Mouse (Mus musculus): Measurements from ENCODE around the gene Elovl1. TPM values are rescaled to one million over a fixed set of nuclear protein-coding genes. Genes with fewer than 3 reads are reported as not detected.

Gene Elovl1
- polyA plus RNA-seq, 1 experiment = 148 TPM

GRCm38 (mm10) chr4:118457345-118457975 lies 29.6 kb downstream of the Elovl1 start, which contains the start of gene Mpl:
TSS of gene Mpl (minus strand) at chr4:118457513.
- Histone ChIP-seq H3K4me3 (replicated peaks) (peak within 1 kb of the TSS; percentile 95), H3K36me3 (replicated peaks; ENCODE audit: low read length) (peaks cover 57% of the 10 kb centered on the region), H3K4me1 (peaks cover 91% of the 10 kb centered on the region), H3K27me3 (replicated peaks) (no peaks in the 10 kb centered on the region), H3K9me3 (no peaks in the 10 kb centered on the region)
- TF ChIP-seq FLI1 (IDR thresholded peaks at IDR 0.05; ENCODE audit: low read length) (no peak), GATA1 (IDR thresholded peaks at IDR 0.05; ENCODE audit: borderline replicate concordance, low read length) (no peak)

- peaks cover 80% of the 10 kb centered on the region for H3K36me3 ChIP-seq (replicated peaks; ENCODE audit: low read length)
- H3K4me1 ChIP-seq = peaks cover 93% of the 10 kb centered on the region
- H3K27me3 ChIP-seq (replicated peaks) = no peaks in the 10 kb centered on the region
- peak overlapping the region; percentile 88 for H3K4me3 ChIP-seq (replicated peaks)
- no peaks in the 10 kb centered on the region for H3K9me3 ChIP-seq
- TF ChIP-seq GATA1 (IDR thresholded peaks at IDR 0.05; ENCODE audit: borderline replicate concordance, low read length) (no peak), FLI1 (IDR thresholded peaks at IDR 0.05; ENCODE audit: low read length) (no peak)
Observed at GRCm38 (mm10) chr4:118464956-118465355, 37.1 kb downstream of the Elovl1 start.

- Histone ChIP-seq H3K9me3 (no peaks in the 10 kb centered on the region), H3K27me3 (replicated peaks) (no peaks in the 10 kb centered on the region), H3K4me1 (peaks cover 100% of the 10 kb centered on the region), H3K4me3 (replicated peaks) (peak overlapping the region; percentile 88), H3K36me3 (replicated peaks; ENCODE audit: low read length) (peaks cover 86% of the 10 kb centered on the region)
- TF ChIP-seq GATA1 (IDR thresholded peaks at IDR 0.05; ENCODE audit: borderline replicate concordance, low read length) = no peak
- no peak for TF ChIP-seq FLI1 (IDR thresholded peaks at IDR 0.05; ENCODE audit: low read length)
Observed at GRCm38 (mm10) chr4:118465697-118466163, 37.8 kb downstream of the Elovl1 start.

GRCm38 (mm10) chr4:118471281-118471680 lies 43.4 kb downstream of the Elovl1 start:
- no peaks in the 10 kb centered on the region for H3K9me3 ChIP-seq
- peaks cover 98% of the 10 kb centered on the region for H3K4me1 ChIP-seq
- no peak for TF ChIP-seq GATA1 (IDR thresholded peaks at IDR 0.05; ENCODE audit: borderline replicate concordance, low read length)
- no peak for TF ChIP-seq FLI1 (IDR thresholded peaks at IDR 0.05; ENCODE audit: low read length)
- peaks cover 95% of the 10 kb centered on the region for H3K36me3 ChIP-seq (replicated peaks; ENCODE audit: low read length)
- H3K27me3 ChIP-seq (replicated peaks) = no peaks in the 10 kb centered on the region
- no peak overlapping the region for H3K4me3 ChIP-seq (replicated peaks)

- TF ChIP-seq GATA1 (IDR thresholded peaks at IDR 0.05; ENCODE audit: borderline replicate concordance, low read length) (no peak), FLI1 (IDR thresholded peaks at IDR 0.05; ENCODE audit: low read length) (no peak)
- H3K27me3 ChIP-seq (replicated peaks) = no peaks in the 10 kb centered on the region
- H3K36me3 ChIP-seq (replicated peaks; ENCODE audit: low read length) = peaks cover 97% of the 10 kb centered on the region
Observed at GRCm38 (mm10) chr4:118472687-118473086, 44.8 kb downstream of the Elovl1 start.

GRCm38 (mm10) chr4:118476773-118477530 lies 49.1 kb downstream of the Elovl1 start:
- TF ChIP-seq GATA1 (IDR thresholded peaks at IDR 0.05; ENCODE audit: borderline replicate concordance, low read length) (no peak), FLI1 (IDR thresholded peaks at IDR 0.05; ENCODE audit: low read length) (no peak)
- H3K27me3 ChIP-seq (replicated peaks) = no peaks in the 10 kb centered on the region

More at GRCm38 (mm10) chr4:118472687-118473086, 44.8 kb downstream of the Elovl1 start:
- peaks cover 98% of the 10 kb centered on the region for H3K4me1 ChIP-seq
- no peaks in the 10 kb centered on the region for H3K9me3 ChIP-seq
- H3K4me3 ChIP-seq (replicated peaks) = no peak overlapping the region

More at GRCm38 (mm10) chr4:118476773-118477530, 49.1 kb downstream of the Elovl1 start:
- H3K36me3 ChIP-seq (replicated peaks; ENCODE audit: low read length) = peaks cover 100% of the 10 kb centered on the region
- H3K4me1 ChIP-seq = peaks cover 95% of the 10 kb centered on the region
- no peaks in the 10 kb centered on the region for H3K9me3 ChIP-seq
- peak overlapping the region; percentile 38 for H3K4me3 ChIP-seq (replicated peaks)

Other genes starting within 250 kb of the Elovl1 start
- gene Kdm4a, start 248.1 kb upstream of the Elovl1 start, polyA plus RNA-seq (2012; ENCODE audit: insufficient read depth, low replicate concordance) = 11.3 and 18.7 TPM in 2 replicates
- 0.41 and 1.1 TPM in 2 replicates for gene Ptprf, start 136.7 kb upstream of the Elovl1 start, polyA plus RNA-seq (2012; ENCODE audit: insufficient read depth, low replicate concordance)
- 23.1 and 33.1 TPM in 2 replicates for gene Szt2, start 18.8 kb upstream of the Elovl1 start, polyA plus RNA-seq (2012; ENCODE audit: insufficient read depth, low replicate concordance)
- gene Med8, start 18.8 kb upstream of the Elovl1 start, polyA plus RNA-seq (2012; ENCODE audit: insufficient read depth, low replicate concordance) = 12.6 and 39.3 TPM in 2 replicates
- gene Cdc20, start 9.3 kb downstream of the Elovl1 start, polyA plus RNA-seq (2012; ENCODE audit: insufficient read depth, low replicate concordance) = 89.0 and 104 TPM in 2 replicates
- 425 and 2,158 TPM in 2 replicates for gene Mpl, start 29.4 kb downstream of the Elovl1 start, polyA plus RNA-seq (2012; ENCODE audit: insufficient read depth, low replicate concordance)
- 32.0 and 48.6 TPM in 2 replicates for gene Tie1, start 62.0 kb downstream of the Elovl1 start, polyA plus RNA-seq (2012; ENCODE audit: insufficient read depth, low replicate concordance)
- gene 2610528J11Rik, start 98.9 kb downstream of the Elovl1 start, polyA plus RNA-seq (2012; ENCODE audit: insufficient read depth, low replicate concordance) = 64.9 and 160 TPM in 2 replicates
- 0.22 TPM in 1 of 2 replicates, not detected in the other for gene Tmem125, start 116.0 kb downstream of the Elovl1 start, polyA plus RNA-seq (2012; ENCODE audit: insufficient read depth, low replicate concordance)
- gene Cfap57, start 192.7 kb downstream of the Elovl1 start, polyA plus RNA-seq (2012; ENCODE audit: insufficient read depth, low replicate concordance) = not detected in 2 replicates
- 1.1 and 21.0 TPM in 2 replicates for gene Ebna1bp2, start 192.7 kb downstream of the Elovl1 start, polyA plus RNA-seq (2012; ENCODE audit: insufficient read depth, low replicate concordance)
- 0.08 TPM in 1 of 2 replicates, not detected in the other for gene Olfr62, start 230.9 kb downstream of the Elovl1 start, polyA plus RNA-seq (2012; ENCODE audit: insufficient read depth, low replicate concordance)